Mouse (Mus musculus) myocyte (in vitro differentiated cells): ENCODE data around the gene Krt16.

Experiments used
- CEBPB ChIP-seq: IDR thresholded peaks from 2 replicates; pipeline ENCODE4 v1.6.1; 2011; ENCODE audit warnings: mild to moderate bottlenecking, moderate library complexity; ENCODE audit not compliant: poor library complexity, insufficient read depth, severe bottlenecking
- E2F4 ChIP-seq: IDR thresholded peaks from one replicate; pipeline ENCODE4 v1.6.1; 2011; ENCODE audit warnings: mild to moderate bottlenecking, control low read depth, moderate library complexity; ENCODE audit not compliant: insufficient read depth
- MAX ChIP-seq: IDR thresholded peaks from one replicate; pipeline ENCODE4 v1.6.1; 2011; ENCODE audit warnings: low read depth, mild to moderate bottlenecking, control low read depth
- MYOD1 ChIP-seq, 3 experiments: IDR thresholded peaks; one replicate each; pipeline ENCODE4 v1.6.1; 2011; ENCODE audit warnings: control low read depth in 2 of 3, low read depth in 2 of 3, mild to moderate bottlenecking in 2 of 3, moderate library complexity in 1 of 3; ENCODE audit not compliant: insufficient read length in 2 of 3, control insufficient read depth in 1 of 3
- MYOG ChIP-seq, 3 experiments: IDR thresholded peaks; one replicate each; pipeline ENCODE4 v1.6.1; 2011; ENCODE audit warnings: control low read depth in 2 of 3, low read depth in 2 of 3, mild to moderate bottlenecking in 2 of 3; ENCODE audit not compliant: insufficient read length in 2 of 3, control insufficient read depth in 1 of 3, insufficient read depth in 1 of 3
- POLR2A ChIP-seq: IDR thresholded peaks from one replicate; pipeline ENCODE4 v1.6.1; 2011; ENCODE audit warnings: low read depth, mild to moderate bottlenecking, control low read depth, moderate library complexity; ENCODE audit not compliant: insufficient read length
- POLR2AphosphoS2 ChIP-seq: IDR thresholded peaks from one replicate; pipeline ENCODE4 v1.6.1; 2011; ENCODE audit warnings: low read depth, control low read depth; ENCODE audit not compliant: insufficient read length
- REST ChIP-seq: IDR thresholded peaks from one replicate; pipeline ENCODE4 v1.6.1; 2011; ENCODE audit warnings: mild to moderate bottlenecking, control low read depth, moderate library complexity; ENCODE audit not compliant: insufficient read depth, insufficient read length
- SRF ChIP-seq: IDR thresholded peaks from one replicate; pipeline ENCODE4 v1.6.1; 2011; ENCODE audit warnings: low read depth; ENCODE audit not compliant: control insufficient read depth, insufficient read length
- TCF12 ChIP-seq: IDR thresholded peaks from one replicate; pipeline ENCODE4 v1.6.1; 2011; ENCODE audit warnings: mild to moderate bottlenecking, control low read depth; ENCODE audit not compliant: poor library complexity, insufficient read depth, severe bottlenecking
- USF1 ChIP-seq: IDR thresholded peaks from one replicate; pipeline ENCODE4 v1.6.1; 2011; ENCODE audit warnings: low read depth, mild to moderate bottlenecking, control low read depth, moderate library complexity

- TF ChIP-seq POLR2A (no peak), POLR2AphosphoS2 (no peak), USF1 (no peak), MYOD1 (IDR thresholded peaks at IDR 0.05; ENCODE audit: control insufficient read depth in 1 of 3, insufficient read length in 2 of 3, low read depth in 2 of 3) (no peak), E2F4 (no peak), MYOG (IDR thresholded peaks at IDR 0.05; ENCODE audit: control insufficient read depth in 1 of 3, insufficient read depth in 1 of 3, insufficient read length in 2 of 3, low read depth in 2 of 3) (no peak), MAX (no peak), TCF12 (no peak), CEBPB (no peak), SRF (no peak), REST (no peak)
These were observed 29.4 kb downstream of the Krt16 start for GRCm38 (mm10) chr11:100219304-100219703.
